Mouse (Mus musculus) E14TG2a.4 (cell line): ENCODE measurements around the gene Tex2.
A peak's percentile ranks its signal among the peaks of the same experiment; 100 is the strongest.

ENCODE experiments used
- H3K27me3 ChIP-seq: 2 replicates; pipeline ENCODE4 v1.6.1; 2014; ENCODE audit warnings: low read length, control low read depth; ENCODE audit not compliant: insufficient read depth
- H3K36me3 ChIP-seq: 2 replicates; pipeline ENCODE4 v1.6.1; 2014; ENCODE audit warnings: low read length, control low read depth; ENCODE audit not compliant: insufficient read depth
- H3K4me1 ChIP-seq: replicated peaks from 2 replicates; pipeline ENCODE4 v1.6.1; 2014; ENCODE audit warnings: low read depth, low read length, control low read depth
- H3K4me3 ChIP-seq: replicated peaks from 2 replicates; pipeline ENCODE4 v1.5.1; 2014; ENCODE audit warnings: mild to moderate bottlenecking, low read length
- H3K9me3 ChIP-seq: 2 replicates; pipeline ENCODE4 v1.6.1; 2014; ENCODE audit warnings: low read length, control low read depth
- CTCF ChIP-seq: conservative IDR thresholded peaks from 2 replicates; pipeline ENCODE4 v1.5.1; 2014; ENCODE audit warnings: low read length
- NANOG ChIP-seq: IDR thresholded peaks from 2 replicates; pipeline ENCODE4 v1.6.1; 2014; ENCODE audit warnings: borderline replicate concordance, low read length, mixed read lengths
- POU5F1 ChIP-seq: IDR thresholded peaks from 2 replicates; pipeline ENCODE4 v1.6.1; 2014; ENCODE audit warnings: low read length, borderline replicate concordance

The Tex2 gene

DNA sequence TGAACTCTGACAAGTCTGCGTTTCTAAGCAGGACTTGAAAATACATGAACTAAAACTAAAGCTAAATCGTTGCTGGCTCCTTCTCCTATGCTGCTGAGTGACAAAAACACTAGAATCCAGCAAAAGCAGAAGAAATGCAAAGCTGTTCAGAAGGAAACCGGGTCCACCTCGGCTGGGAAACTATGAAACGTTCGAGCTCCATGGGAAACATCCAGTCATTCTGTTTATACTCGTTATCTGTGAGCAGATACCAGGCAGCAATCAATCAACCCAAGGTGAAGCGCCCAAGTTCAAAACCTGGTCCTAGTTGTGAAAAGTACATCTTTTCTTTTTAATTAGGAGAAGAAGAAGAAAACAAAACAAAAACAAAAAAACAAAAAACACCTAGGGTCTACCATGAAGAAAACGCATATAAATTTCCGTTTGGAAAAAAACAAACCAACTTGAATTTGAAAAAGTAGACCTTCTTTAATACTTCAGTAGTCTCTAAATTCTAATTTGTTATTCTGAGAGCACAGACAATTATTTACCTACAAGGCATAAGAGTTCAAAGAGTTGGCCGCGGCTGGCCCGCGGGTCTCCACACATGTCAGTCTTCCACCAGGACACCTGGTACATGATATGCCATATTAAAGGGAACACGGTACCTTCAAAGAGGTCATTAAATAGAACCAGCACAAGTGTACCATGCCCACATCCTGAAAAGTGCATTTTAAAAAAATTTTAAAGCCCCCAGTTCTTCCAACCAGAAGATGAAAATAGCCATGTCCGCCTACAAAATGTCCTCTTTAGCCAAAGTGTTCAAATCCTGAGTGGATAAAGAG lies 127.0 kb downstream of the Tex2 start:
- H3K27me3 ChIP-seq = peaks cover 7% of the 10 kb centered on the region
- H3K9me3 ChIP-seq = no peaks in the 10 kb centered on the region
- no peaks in the 10 kb centered on the region for H3K36me3 ChIP-seq
- TF ChIP-seq CTCF (no peak), POU5F1 (no peak), NANOG (no peak)
- H3K4me3 ChIP-seq = peak overlapping the region; percentile 96
- H3K4me1 ChIP-seq = peaks cover 21% of the 10 kb centered on the region

DNA sequence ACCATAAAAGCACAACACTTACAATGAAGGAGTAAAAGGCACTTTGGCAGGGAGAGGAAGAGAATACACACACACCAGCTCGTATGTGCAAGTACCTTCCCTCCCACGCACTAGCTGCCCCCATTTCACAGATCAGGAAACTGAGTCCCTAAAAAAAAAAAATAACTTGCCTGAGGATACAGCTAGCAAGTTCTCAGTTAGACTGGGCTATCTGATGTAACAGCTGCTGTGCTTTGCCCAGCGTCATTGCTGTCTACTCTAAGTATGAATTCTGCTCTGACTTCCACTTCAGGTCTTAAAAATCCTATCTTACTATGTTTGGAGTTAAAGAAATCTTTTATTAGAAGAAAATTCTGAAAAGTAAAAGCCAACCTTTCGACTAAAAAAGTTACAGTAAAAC lies 127.6 kb downstream of the Tex2 start:
- Histone ChIP-seq H3K4me3 (no peak overlapping the region), H3K9me3 (no peaks in the 10 kb centered on the region), H3K36me3 (no peaks in the 10 kb centered on the region), H3K4me1 (peaks cover 21% of the 10 kb centered on the region), H3K27me3 (peaks cover 7% of the 10 kb centered on the region)
- no peak for TF ChIP-seq NANOG
- TF ChIP-seq CTCF = no peak
- no peak for TF ChIP-seq POU5F1

DNA sequence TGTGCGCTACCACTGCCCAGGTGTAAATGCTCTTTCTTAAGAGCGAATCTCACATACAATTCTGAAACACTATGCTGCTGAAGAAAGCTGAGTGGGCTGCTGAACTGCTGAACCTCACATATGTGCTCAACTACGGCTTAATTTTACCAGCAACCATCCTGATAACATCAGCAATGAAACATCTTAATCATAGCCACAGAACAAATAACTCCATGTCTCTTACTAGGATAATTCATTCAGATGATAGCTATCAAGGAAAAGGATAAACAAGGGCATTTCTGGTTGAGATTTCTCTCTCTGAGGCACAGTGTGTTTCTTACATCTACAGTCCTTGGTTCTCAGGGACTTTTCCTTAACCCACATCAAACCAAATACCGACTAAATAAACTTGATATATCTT lies 128.3 kb downstream of the Tex2 start:
- Histone ChIP-seq H3K4me1 (peaks cover 21% of the 10 kb centered on the region), H3K36me3 (no peaks in the 10 kb centered on the region), H3K9me3 (no peaks in the 10 kb centered on the region), H3K4me3 (no peak overlapping the region), H3K27me3 (peaks cover 7% of the 10 kb centered on the region)
- no peak for TF ChIP-seq POU5F1
- no peak for TF ChIP-seq CTCF
- no peak for TF ChIP-seq NANOG

DNA sequence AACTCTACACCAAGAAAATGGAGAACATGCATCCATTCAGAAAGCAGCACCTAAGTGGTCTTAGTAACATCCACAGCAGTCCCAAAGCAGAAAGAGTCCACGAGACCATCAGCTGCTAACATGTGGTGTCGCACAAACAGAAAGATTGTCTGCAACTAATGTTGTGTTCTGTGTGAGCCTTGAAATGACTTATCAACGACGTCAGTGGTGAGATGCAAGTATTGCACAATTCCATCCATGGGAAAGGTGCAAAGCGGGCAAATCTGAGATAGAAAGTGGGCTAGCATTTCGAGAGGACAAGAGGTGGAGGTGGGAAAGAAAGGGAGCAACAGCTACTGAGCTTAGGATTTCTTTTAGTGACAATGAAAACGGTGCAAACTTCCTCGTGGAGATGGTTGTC lies 130.4 kb downstream of the Tex2 start:
- H3K4me1 ChIP-seq = peaks cover 9% of the 10 kb centered on the region
- no peaks in the 10 kb centered on the region for H3K36me3 ChIP-seq
- H3K4me3 ChIP-seq = no peak overlapping the region
- H3K9me3 ChIP-seq = no peaks in the 10 kb centered on the region
- peaks cover 7% of the 10 kb centered on the region for H3K27me3 ChIP-seq
- TF ChIP-seq CTCF (no peak), NANOG (no peak), POU5F1 (no peak)

DNA sequence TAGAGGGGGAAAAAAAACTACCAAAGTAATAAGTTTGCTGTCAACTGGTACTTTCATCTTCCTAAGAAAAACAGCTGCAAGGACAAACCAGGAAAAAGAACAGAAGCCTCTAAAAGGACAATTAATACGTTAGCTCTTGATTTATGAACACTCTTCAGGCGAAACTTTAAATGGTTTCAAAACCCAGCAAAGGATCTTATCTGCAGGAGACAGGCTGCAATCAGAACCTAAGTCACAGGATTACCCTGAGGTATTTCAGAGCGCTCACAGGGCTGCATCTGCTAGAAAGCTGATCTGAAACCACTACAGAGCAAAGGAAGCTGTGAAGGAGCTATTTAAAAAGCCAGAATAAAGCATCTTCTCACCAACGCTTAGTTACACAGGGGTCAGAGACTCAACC lies 131.6 kb downstream of the Tex2 start:
- Histone ChIP-seq H3K4me3 (no peak overlapping the region), H3K36me3 (no peaks in the 10 kb centered on the region), H3K9me3 (no peaks in the 10 kb centered on the region), H3K27me3 (peaks cover 7% of the 10 kb centered on the region), H3K4me1 (peaks cover 6% of the 10 kb centered on the region; the same call in 1 of the 2 replicates)
- TF ChIP-seq NANOG = no peak
- TF ChIP-seq CTCF = no peak
- TF ChIP-seq POU5F1 = no peak

DNA sequence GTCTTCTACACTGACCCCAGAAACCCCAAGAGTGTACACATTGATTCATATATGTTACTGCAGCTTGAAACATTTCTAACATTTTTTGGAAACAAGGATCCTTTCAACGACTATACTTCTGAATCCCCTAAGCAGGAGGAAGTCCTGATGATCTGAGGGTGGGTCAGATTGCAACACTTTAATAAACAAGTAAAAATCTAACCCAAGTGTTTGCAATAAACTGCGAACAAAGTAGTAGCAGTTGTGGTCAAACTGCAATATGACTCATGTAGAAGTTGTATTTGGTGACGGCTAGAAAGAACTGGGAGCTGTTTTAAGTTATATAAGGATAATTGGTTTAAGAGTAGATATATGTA lies 132.7 kb downstream of the Tex2 start:
- no peaks in the 10 kb centered on the region for H3K36me3 ChIP-seq
- H3K4me1 ChIP-seq = no peaks in the 10 kb centered on the region
- peaks cover 2% of the 10 kb centered on the region; the same call in 1 of the 2 replicates for H3K27me3 ChIP-seq
- no peak overlapping the region for H3K4me3 ChIP-seq
- TF ChIP-seq CTCF = no peak
- no peak for TF ChIP-seq POU5F1
- no peaks in the 10 kb centered on the region for H3K9me3 ChIP-seq

DNA sequence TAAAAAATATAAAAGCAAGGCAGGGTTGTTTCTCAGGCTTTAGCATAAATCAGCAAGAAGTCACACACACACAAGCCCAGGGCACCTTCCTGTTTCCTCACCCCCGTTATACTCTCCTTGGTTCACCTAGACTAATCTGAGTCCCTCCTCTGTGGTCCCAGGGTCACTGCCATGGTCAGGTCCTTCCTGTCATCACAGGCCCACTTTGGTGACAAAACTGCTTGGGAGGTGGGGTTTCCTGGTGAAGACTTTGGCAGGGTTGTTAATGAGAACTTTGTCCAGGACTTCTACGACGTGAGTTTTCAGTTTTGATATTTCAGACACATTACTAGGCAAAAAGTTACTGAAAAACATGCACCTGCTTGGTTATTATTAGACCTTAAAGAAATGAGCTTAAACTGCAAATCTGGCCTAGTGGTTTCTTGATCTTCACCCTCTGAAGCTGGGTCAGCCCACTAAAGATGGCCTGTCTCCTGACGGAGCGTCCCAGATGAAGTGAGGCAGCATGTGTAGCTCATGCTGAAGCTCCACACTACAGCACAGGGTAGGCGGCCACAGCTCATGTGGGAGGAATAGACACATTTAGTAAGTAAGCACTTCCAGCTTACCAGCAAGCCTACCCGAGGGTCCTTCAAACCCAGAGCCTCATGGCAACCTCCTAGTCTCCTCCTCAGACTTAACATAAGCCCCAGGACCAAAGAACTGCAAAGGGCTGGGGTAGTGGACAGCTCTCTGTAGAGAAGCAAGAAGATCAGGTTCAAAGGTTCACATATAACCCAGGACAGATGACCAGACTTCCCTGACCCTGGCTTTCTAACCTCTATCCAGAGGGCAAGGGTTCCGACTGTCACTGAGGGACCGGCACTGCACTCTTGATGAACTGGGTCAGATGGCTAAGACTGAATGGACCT lies 133.3 kb downstream of the Tex2 start:
- H3K4me1 ChIP-seq = no peaks in the 10 kb centered on the region
- H3K27me3 ChIP-seq = no peaks in the 10 kb centered on the region
- H3K36me3 ChIP-seq = no peaks in the 10 kb centered on the region
- H3K9me3 ChIP-seq = no peaks in the 10 kb centered on the region
- no peak overlapping the region for H3K4me3 ChIP-seq
- TF ChIP-seq NANOG (no peak), CTCF (no peak), POU5F1 (no peak)

DNA sequence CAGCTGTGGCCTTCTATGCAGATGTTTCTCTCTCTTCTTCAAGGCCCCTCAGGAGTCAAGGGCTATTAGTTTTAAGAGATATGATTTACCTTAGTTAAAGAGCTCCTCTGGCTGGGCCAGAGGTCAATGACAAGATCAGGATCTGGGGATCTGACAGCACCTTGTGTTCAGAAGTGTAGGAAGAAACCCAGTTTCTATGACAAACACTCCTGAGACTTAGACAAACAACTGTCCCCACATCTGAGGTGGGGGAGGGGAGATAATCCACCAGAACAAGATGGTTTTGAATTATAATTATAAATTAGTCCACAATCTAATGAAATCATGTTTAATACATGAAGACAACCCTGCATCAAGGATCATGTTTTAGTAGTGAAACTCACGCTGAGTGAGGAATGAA lies 134.5 kb downstream of the Tex2 start:
- no peaks in the 10 kb centered on the region for H3K9me3 ChIP-seq
- no peaks in the 10 kb centered on the region for H3K27me3 ChIP-seq
- H3K4me3 ChIP-seq = no peak overlapping the region
- TF ChIP-seq CTCF = no peak
- no peak for TF ChIP-seq POU5F1
- TF ChIP-seq NANOG = no peak
- no peaks in the 10 kb centered on the region for H3K4me1 ChIP-seq
- no peaks in the 10 kb centered on the region for H3K36me3 ChIP-seq
